Mouse (Mus musculus): ENCODE results near the gene Slc38a6.

- TF ChIP-seq CTCF (IDR thresholded peaks at IDR 0.05; ENCODE audit: borderline replicate concordance, insufficient read depth, low read length) (no peak), POLR2A (IDR thresholded peaks at IDR 0.05; ENCODE audit: low read depth, low read length) (no peak)
These were observed 60.6 kb downstream of the Slc38a6 start for GRCm38 (mm10) chr12:73347202-73347601.

Data from embryonic fibroblast, embryonic 13.5 days (primary cell).